Mouse (Mus musculus): ENCODE results near the gene Dcaf4.

DNA sequence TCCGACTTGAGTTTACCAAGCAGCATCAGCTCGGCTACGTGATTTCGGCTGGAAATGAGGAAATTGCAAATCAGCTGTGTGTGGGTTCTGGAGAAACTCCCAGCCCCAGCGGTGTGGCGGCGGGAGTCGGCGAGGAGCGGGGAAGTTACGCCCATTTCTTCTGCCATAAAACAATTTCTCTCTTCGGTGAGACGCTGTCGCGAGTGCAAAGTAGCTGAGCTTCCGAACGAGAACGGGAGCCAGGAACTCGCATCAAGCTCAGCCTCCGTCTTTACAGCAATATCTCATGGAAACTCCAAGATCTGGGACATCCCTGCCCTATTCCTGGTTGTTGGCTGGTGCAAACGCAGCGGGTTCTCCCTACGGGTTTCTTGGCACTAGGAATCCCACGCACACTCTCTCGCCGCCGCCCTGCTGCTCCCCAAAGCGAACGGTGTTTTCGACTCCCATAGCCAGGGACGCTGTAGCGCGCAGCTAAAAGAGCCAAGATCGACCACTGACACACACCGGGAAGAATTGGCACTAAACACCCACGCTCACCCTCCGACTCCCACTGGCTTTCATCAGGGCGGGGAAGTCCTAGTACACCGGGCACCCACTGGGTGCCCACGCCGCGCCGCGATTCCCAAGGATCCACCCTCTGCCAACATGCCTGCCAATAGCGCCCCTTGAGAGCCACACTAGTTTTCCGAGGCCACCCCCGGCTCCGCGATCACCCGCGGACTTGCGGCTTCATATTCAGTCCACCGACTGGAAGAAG lies 34.2 kb upstream of the Dcaf4 start:
- no peak for TF ChIP-seq POLR2A (IDR thresholded peaks at IDR 0.05; ENCODE audit: borderline replicate concordance, extremely low read depth, low read depth, low read length)
- no peak for TF ChIP-seq CTCF (IDR thresholded peaks at IDR 0.05; ENCODE audit: insufficient read depth, low read length)
